Mouse (Mus musculus) neutrophil, adult 5-6 weeks (primary cell): ENCODE data around the gene Olfr99. TPM values are rescaled to one million over a fixed set of nuclear protein-coding genes. Genes with fewer than 3 reads are reported as not detected.
"Not testable (repeated sequence)": the region's sequence is repeated elsewhere in the genome, so short reads cannot be mapped to it uniquely, and the experiment has no call there.

Source experiments
- ATAC-seq: fragments of 151-379, 151-347 bp; 2 replicates; pipeline ENCODE4 v1.8.0; 2017; ENCODE audit warnings: mild to moderate bottlenecking, moderate TSS enrichment; ENCODE audit not compliant: insufficient number of reproducible peaks, poor library complexity, low FRiP score, severe bottlenecking; ENCODE audit errors: extremely low read depth
- total RNA-seq: library from RNA; stranded (forward); fragments of 200-1000 nt; gene quantifications from 2 replicates; pipeline ENCODE4 v1.2.3, GENCODE M21; 2017

Gene Olfr99
- total RNA-seq, result 0.61 and 1.9 TPM in 2 replicates

GRCm38 (mm10) chr17:37283360-37283759 is at the start of gene Olfr99:
TSS of gene Olfr99 (minus strand) at chr17:37283460.
- ATAC-seq, result no peak

DNA sequence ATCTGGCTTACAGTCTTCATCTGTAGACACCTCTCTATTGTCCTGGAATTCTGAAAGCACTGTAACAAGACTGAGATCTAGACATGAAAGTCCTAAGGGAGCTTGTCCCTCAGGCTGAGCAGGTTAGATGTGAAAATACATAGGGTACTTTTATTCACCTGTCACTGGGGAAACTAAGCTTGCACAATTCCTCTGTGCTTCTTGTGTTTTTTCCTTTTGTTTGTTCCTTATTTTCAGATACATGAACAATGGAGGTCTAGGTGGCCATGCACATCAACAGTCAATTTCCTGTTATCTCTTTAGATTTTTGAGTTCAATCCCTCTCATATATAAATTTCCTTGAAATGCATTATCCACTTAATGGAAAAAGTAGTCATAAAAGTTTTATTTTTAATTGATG is 33.7 kb upstream of the Olfr99 start, which contains the start of gene Olfr102:
Gene Olfr102, minus strand, starts transcription at position 101 of the 400 bp plus-strand sequence.
- ATAC-seq, result no peak

GRCm38 (mm10) chr17:37310146-37310699 is 27.0 kb upstream of the Olfr99 start:
- no peak for ATAC-seq

GRCm38 (mm10) chr17:37308483-37308882 is 25.2 kb upstream of the Olfr99 start:
- no peak for ATAC-seq

DNA sequence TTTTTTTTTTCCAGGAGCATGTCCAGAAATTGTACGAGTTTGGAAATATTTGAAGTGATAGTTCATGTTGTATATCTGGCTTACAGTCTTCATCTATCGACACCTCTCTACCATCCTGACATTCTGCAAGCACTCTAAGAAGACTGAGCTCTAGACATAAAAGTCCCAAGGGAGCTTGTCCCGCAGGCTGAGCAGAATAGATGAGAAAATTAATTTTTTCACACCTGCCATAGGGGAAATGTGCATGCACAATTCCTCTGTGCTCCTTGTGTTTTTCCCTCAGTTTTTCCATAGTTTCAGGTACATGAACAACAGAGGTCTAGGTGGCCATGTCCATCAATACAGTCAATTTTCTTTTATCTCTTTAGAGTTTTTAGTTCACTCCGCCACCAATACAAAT is 21.0 kb upstream of the Olfr99 start, which contains the start of gene Olfr101:
Gene Olfr101, minus strand, starts transcription at position 101 of the 400 bp plus-strand sequence.
- no peak for ATAC-seq

DNA sequence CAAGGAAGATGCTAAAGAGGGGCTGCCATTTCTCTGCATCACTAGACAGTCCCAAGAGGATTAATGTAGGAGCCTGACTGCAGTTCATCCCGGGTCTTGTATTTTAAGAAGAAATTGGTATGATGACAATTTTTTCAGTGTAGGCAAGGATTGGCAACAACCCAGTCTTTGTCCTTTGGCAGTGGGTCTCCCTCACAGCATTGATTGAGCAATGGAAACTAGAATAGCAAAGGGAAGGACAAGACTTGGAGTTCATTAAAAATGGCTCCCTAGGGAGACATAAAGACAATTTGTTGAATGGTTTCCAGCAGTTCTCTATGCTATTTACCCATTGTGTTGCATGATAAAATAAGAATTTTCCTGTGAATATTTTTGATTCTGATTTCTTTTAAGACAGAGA is 2.9 kb downstream of the Olfr99 start:
- no peak for ATAC-seq

- ATAC-seq, result no peak
Observed at GRCm38 (mm10) chr17:37276573-37276972, 6.7 kb downstream of the Olfr99 start.

GRCm38 (mm10) chr17:37275626-37276248 is 7.5 kb downstream of the Olfr99 start:
- ATAC-seq, result no peak

- peak; percentile 77 for ATAC-seq
Observed at GRCm38 (mm10) chr17:37270702-37271092, 12.6 kb downstream of the Olfr99 start.

DNA sequence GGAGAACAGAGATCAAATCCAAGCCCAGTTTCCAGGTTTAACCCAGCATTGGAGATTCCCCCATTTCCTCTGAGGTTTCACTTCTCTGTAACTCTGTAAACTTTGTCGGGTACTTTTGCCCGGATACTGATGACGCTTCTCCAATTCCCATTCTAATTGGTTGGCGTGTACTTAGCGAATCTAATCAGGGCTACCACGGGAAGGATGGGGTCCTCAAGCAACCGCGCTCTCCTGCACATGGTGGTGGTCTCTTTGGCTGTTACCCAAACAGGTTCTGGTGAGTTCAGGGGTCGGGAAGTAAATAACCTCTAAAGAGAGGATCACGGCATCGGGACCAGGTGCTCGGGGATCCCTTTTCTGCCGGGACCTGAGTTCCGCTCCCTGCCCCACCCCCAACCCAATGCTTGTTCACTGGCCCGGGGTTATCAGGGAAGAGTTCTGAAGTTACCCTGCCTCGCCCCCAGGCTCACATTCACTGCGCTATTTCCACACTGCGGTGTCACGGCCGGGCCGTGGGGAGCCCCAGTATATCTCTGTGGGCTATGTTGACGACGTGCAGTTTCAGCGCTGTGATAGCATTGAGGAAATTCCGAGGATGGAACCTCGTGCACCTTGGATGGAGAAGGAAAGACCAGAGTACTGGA is 13.1 kb downstream of the Olfr99 start, which contains the start of gene H2-M3:
Gene H2-M3, plus strand, starts transcription at position 163 of the 644 bp plus-strand sequence.
- peak; percentile 88 for ATAC-seq

GRCm38 (mm10) chr17:37263626-37264025 is 19.6 kb downstream of the Olfr99 start, which contains the start of gene Olfr98:
TSS of gene Olfr98 (minus strand) at chr17:37263749.
- no peak for ATAC-seq

- ATAC-seq, result peak; percentile 73
Observed at GRCm38 (mm10) chr17:37250544-37250943, 32.7 kb downstream of the Olfr99 start.

- ATAC-seq, result no peak
Observed at GRCm38 (mm10) chr17:37249460-37249859, 33.8 kb downstream of the Olfr99 start.

GRCm38 (mm10) chr17:37246715-37247114 is 36.5 kb downstream of the Olfr99 start:
- ATAC-seq, result peak; percentile 97

- ATAC-seq, result no peak
Observed at GRCm38 (mm10) chr17:37242198-37242597, 41.1 kb downstream of the Olfr99 start.

DNA sequence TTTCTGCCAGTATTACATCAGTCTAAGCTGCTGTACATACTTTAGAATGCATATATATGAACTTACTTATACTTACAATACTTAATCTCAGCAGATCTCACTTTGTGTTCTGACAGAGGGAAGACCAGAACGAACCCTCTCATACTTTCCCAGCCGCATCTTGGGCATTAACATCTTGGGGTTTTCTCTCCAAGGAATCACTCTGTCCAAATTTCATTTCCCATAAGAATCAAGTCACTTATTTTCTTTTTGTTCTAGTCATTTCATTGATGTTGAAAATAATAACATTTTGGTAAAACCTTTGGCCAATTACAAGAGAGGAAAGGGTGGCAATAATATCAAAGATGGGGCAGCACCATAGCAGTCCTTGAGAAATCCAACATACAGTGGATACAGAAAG is 46.0 kb downstream of the Olfr99 start, which contains the start of gene Olfr97:
Gene Olfr97, minus strand, starts transcription at position 101 of the 400 bp plus-strand sequence.
- not testable (repeated sequence) for ATAC-seq
